Mouse (Mus musculus) neutrophil, adult 5-6 weeks (primary cell): ENCODE results near the gene Ankrd13d. TPM values are rescaled to one million over a fixed set of nuclear protein-coding genes. Genes with fewer than 3 reads are reported as not detected.

Experiments used
- ATAC-seq: fragments of 151-379, 151-347 bp; 2 replicates; pipeline ENCODE4 v1.8.0; 2017; ENCODE audit warnings: mild to moderate bottlenecking, moderate TSS enrichment; ENCODE audit not compliant: insufficient number of reproducible peaks, poor library complexity, low FRiP score, severe bottlenecking; ENCODE audit errors: extremely low read depth
- total RNA-seq: library from RNA; stranded (forward); fragments of 200-1000 nt; gene quantifications from 2 replicates; pipeline ENCODE4 v1.2.3, GENCODE M21; 2017

The Ankrd13d gene
- total RNA-seq, result 36.3 and 49.8 TPM in 2 replicates

DNA sequence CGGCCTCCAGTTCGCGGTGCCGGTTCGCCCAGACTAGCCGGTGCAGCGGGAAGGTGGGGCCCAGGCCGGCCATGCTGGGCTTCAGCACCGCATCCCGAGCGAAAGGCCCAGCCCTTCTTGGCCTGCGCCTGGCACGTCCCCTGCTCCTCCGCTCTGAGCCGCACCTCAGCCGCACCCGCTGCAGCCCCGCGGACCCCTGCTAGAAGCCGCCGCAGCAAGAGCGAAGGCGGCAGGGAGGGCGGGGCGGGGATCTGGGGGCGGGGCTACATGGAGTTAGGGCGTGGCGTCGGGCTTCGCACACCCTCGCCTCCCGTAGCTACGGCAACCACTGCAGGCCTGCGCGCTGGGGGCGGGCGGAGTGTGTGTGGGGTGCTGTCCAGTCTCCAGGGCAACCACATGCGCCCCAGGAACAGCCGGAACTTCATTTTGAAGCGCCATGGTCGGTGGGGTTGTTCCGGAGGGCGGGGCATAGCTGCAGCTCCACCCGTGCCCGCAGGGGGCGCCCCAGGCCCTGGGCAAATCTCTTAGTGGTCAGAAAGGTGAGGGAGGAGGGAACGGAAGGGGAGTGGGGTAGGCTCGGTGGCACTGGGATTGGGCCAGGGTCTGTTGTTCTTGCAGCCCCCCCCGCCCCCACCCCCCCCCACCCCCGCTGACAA lies at the start of gene Ankrd13d:
TSS of gene Ankrd13d (minus strand) at position 240 of the 656 bp plus-strand sequence.
- peak; percentile 92 for ATAC-seq

GRCm38 (mm10) chr19:4332653-4333052 lies 49.7 kb upstream of the Ankrd13d start:
- peak; percentile 36; the same call in 1 of the 2 replicates for ATAC-seq

GRCm38 (mm10) chr19:4331273-4331672 lies 48.3 kb upstream of the Ankrd13d start:
- no peak for ATAC-seq

DNA sequence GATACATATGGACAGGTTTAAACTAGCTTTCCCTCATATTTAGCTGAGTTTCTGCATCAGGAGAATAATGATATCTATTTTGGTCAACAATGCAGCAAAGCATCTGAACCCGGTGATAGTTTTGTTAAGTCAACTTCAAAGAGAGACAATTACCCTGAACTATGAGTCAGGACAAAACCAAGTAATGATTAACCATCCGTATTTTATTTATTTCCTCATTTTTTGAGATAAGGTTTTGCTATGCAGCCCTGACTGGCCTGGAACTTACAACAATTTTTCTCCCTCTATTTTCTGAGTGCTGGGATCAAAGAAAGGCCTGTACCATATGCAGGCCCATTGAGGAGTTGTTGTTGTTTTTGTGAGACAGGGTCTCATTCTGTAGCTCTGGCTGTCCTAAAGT lies 47.7 kb upstream of the Ankrd13d start:
- no peak for ATAC-seq

- ATAC-seq, result no peak
Measured at GRCm38 (mm10) chr19:4328737-4329304, 45.9 kb upstream of the Ankrd13d start.

DNA sequence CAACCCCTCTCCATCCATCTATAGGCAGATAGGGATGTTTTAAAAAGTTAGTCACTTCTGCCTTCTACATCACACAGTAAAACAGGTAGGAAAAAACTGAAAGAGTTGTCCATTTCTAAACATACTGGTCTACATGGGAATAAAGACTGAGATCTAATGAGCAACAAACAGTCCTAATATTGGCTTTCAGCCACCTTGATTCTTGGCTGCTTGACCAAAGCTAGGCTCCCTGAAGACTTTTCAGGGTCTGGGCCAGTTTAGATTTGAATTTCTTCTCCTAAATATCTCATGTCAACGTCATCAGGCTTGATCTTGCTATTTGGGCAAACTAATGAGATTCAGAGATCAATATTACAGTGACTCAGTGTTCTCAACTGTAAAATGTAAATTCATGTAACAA lies 43.9 kb upstream of the Ankrd13d start:
- no peak for ATAC-seq

DNA sequence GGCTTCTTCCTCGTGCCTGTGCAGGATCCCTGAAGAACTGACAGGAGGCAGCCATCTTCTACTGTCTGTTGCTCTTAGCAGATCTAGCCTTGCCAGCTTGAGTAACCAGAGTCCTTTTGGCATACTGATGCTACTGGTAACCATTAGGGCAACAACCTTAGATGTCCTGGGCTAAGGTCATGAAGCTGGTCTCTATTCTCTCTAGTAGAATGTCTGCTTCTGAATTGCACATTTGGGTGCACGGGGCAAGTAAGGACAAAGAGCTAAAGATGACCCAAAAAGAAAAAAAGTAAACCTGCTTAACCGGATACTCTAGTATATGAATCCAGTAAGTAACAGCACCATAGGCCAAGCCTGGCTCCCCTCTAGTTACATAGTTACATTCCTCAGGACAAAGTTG lies 43.2 kb upstream of the Ankrd13d start:
- no peak for ATAC-seq

GRCm38 (mm10) chr19:4322134-4322533 lies 39.2 kb upstream of the Ankrd13d start:
- ATAC-seq, result peak; percentile 44; the same call in 1 of the 2 replicates

DNA sequence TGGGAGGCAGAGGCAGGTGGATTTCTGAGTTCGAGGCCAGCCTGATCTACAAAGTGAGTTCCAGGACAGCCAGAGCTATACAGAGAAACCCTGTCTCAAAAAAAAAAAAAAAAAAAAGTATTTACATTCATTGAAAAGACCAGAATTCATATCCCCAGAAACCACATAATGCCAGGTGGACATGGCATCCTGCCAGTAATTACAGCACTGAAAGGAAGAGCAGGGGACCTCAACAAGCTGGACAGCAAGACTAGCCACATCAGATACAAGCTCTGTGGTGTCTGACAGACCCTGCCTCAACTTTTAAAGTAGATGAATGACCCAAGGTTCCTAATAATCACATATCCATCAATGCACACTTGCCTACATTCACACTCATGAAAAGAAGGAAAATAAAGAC lies 38.7 kb upstream of the Ankrd13d start:
- no peak for ATAC-seq

GRCm38 (mm10) chr19:4319272-4319671 lies 36.3 kb upstream of the Ankrd13d start:
- no peak for ATAC-seq

GRCm38 (mm10) chr19:4317181-4317580 lies 34.2 kb upstream of the Ankrd13d start:
- no peak for ATAC-seq

DNA sequence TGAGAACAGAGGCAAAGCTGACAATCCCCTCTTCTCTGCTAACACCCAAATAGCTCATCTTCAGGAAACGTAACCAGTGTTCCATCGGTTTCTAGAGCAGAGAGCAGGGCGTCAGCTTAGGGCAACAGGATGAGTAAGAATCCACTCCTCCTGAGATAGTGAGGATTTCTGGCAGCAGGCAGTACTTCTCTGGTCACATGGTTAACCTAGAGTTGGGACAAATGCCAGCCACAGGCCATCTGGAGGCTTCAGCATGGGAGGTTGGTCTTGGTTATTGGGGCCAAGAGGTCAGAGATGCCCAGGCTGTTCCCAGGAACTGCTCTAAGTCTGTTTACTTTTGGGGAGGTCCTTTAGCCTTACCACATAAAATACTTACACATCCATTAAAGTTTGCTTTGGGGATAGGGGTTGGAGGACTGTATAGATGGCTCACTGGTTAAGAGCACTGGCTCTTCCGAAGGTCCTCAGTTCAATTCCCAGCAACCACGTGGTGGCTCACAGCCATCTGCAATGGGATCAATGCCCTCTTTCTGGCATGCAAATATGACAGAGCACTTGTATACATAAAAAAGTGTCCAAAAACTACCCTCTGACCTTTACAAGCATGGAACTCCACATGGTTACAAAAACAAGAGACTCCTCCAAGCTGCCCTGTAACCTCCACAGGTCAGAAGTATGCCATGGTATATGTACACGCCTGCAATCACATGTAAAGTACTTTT lies 32.4 kb upstream of the Ankrd13d start:
- no peak for ATAC-seq

DNA sequence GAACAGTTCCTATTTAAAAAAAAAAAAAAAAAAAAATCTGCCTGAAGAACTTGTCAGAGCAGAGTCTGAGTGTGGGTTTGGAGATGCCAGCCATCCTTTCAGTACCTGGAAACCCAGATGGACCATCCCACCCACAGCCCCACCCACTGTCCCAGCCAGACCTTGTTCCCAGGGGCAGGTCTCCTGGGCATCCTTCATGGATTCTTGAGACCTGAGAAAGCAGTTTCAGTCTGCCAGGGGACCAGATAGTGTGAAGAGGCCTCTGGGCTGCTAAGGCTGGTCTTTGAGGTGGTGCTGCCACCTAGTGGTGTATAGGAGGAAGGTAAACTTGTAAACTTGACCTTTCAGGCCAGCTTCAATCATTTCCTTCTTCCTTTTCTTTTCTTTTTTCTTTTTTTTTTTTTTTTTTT lies 26.8 kb upstream of the Ankrd13d start:
- ATAC-seq, result peak; percentile 74

DNA sequence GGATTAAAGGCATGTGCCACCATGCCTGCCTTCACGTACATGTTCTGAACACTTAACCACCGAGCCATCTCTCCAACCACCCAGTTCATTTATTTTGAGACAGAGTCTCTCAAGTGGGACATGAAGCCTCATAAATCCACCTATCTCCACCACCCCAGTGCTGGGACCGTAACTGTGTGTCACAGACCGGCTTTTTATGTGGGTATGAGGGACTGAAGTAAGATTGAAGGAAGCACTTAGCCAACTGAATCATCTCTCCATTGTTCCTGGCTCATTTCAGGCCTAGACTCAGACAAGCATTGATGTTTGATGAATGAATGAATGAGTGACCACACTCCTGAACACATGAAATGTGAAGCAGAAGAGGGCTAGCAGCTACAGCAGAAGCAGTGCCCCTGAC lies 26.4 kb upstream of the Ankrd13d start:
- ATAC-seq, result no peak

DNA sequence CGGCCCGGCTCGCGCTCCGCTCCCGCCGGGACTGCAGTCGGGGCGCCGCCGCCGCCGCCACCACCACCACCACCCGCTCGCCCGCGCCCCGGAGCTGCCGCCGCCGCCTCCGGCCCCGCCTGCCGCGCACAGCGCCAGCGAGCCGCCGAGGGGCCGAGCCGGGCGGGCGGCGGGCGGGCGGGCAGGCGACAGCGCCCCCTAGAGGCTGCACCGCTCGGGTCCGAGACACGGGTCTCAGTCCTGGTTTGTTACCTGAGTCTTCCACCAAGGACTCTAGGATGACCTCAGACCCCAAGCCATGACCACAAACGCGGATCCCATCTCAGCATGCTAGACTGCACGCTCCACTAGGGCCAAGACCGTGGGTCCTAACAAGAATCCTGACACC lies 23.2 kb upstream of the Ankrd13d start, which contains the start of gene Grk2:
TSS of gene Grk2 (minus strand) at position 33 of the 388 bp plus-strand sequence.
- 0 out of 2 replicates have a peak, but pooled peaks have one; percentile 11 for ATAC-seq

DNA sequence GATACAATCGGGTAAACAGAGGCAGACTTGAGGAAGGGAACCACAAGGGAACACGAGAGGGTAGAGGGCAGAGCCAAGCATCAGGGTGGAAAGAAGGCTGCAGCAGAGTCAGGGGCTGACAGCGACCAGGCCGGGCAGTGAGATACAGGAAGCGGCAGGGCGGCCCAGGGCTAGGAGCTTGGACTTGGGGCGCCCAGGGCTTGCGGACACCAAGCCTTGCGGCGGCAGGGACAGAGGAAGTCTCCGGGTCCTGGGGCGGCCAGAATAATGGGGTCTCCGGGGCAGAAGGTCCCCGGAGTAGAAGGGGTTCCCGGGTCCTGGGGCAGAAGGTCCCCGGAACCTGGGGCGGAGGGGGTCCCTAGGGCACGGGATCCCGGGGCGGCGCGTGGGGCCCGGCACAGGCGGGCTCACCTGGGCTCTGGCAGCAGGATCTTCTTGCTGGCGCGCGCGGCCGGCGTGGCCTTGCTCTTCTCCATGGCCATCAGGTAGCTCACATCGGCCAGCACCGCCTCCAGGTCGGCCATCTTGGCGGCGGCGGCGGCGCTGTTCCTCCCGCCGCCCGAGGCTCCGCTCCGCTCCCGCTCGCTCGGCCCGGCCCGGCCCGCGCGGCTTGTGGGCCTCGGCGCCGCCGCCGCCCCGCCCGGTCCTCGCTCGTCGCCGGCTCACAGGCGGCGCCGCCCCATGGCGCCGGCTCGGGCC lies 22.7 kb upstream of the Ankrd13d start:
- no peak for ATAC-seq

DNA sequence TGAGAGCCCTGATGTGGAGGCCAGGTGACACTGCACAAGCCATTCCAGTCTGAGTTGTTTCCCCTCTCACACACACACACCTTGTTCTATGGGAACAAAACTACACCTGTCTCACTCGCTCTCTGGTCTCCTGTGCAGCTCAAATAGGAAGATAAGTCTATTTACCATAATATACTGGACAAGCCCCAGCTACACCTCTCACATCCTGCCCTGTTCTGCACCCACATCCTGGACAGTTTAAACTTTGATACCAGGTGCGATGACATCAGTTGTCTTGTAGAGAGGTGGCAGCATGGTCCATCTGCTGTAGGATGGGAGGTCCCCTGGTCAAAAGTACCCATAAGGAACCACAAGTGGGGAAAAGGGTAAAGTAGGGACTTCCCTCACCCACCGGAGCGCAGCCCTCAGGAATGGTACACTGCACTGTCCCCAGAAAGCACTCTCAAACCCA lies 22.0 kb upstream of the Ankrd13d start:
- ATAC-seq, result no peak

DNA sequence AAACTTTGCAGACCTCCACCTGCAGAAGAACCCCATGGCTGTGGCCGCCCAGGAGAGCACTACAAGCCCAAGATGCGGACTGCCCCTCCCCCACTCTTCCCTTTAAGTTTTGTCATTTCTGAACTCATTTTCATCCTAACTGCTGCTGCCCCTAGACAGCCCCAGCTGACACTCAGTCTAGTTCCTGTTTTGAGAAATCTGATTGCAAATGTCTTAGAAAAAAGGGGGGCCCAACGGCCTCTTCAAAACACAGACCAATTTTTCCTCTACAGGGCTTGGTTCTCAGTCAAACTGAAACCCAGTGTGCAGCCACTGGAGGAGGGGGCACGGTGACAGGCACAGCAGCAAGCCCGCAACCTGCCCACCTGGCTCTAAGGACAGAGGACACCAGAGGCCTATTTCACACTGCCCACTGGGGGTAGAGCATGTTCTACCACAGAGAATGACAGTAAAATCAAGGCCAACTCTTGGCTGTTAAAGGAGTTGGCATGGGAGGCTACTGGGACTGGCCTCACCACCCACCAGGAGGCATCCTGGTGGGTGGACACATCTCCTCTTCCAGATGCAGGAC lies 21.4 kb upstream of the Ankrd13d start:
- ATAC-seq, result no peak

- ATAC-seq, result no peak
Measured at GRCm38 (mm10) chr19:4303640-4303995, 20.7 kb upstream of the Ankrd13d start.
